Mouse (Mus musculus): ENCODE measurements around the gene Tbc1d5.
A peak's percentile ranks its signal among the peaks of the same experiment; 100 is the strongest.

DNA sequence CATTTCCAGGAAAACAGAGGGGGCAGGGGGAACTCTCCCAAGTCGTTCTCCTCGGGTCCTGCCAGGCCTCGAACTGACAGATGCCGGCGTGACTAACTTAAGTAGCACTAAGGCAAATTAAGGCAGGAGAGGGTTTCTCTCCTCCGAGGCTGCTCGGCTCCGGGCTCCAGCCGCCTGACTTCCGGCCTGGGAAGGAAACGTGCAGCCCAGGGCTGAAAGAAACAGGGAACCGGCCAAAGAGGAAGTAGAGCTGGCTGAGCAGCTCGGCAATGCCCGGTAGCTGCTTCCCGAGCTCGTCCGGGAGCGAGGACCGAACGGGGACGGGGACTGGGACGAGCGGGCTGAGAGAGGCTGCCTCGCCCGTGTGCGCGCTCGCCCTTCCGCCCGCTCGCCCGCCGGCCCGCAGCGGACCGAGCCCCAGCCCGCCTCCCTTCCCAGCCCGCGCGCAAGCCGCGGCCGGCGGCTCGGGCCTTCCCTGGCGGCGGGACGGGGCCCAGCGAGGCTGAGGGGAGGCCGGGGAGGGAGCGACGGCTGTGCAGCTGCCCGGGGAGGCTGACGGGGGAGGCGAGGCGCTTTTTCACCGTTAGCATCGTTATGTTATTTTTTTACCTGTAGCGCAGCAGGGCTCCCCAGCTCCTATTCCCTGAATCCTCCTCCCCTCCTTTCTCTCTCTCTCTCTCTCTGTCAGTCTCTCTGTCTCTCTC is 509 bp downstream of the Tbc1d5 start:
- TF ChIP-seq JUN (IDR thresholded peaks at IDR 0.05; ENCODE audit: insufficient read depth, low read depth, low read length) (no peak), POLR2A (IDR thresholded peaks at IDR 0.05; ENCODE audit: low read depth, low read length) (peak; percentile 60; the same call in 1 of the 2 replicates), RCOR1 (conservative IDR thresholded peaks at IDR 0.05; ENCODE audit: low read depth, low read length) (no peak), EP300 (IDR thresholded peaks at IDR 0.05; ENCODE audit: low read length) (no peak), ZKSCAN1 (IDR thresholded peaks at IDR 0.05; ENCODE audit: borderline replicate concordance, low read depth, low read length) (no peak), MAX (IDR thresholded peaks at IDR 0.05; ENCODE audit: low read length) (no peak; the same call in 1 of the 2 replicates), USF1 (IDR thresholded peaks at IDR 0.05; ENCODE audit: low read depth, low read length) (no peak), HCFC1 (IDR thresholded peaks at IDR 0.05; ENCODE audit: low read depth, low read length) (peak; percentile 67), CTCF (conservative IDR thresholded peaks at IDR 0.05 in 1 of 2, IDR thresholded peaks at IDR 0.05 in 1 of 2; ENCODE audit: low read depth in 2 of 2, low read length in 2 of 2) (no peak), MEF2A (IDR thresholded peaks at IDR 0.05; ENCODE audit: borderline replicate concordance, low read depth, low read length) (no peak), ZMIZ1 (IDR thresholded peaks at IDR 0.05; ENCODE audit: low read depth, low read length) (peak; percentile 82; the same call in 1 of the 2 replicates), JUND (conservative IDR thresholded peaks at IDR 0.05; ENCODE audit: low read depth, low read length) (no peak), MYC (IDR thresholded peaks at IDR 0.05; ENCODE audit: low read depth, low read length) (peak; percentile 55), TBP (conservative IDR thresholded peaks at IDR 0.05; ENCODE audit: low read depth, low read length) (peak; percentile 59; the same call in 1 of the 2 replicates)
